Mouse (Mus musculus) cerebellum, adult 11-12 months (tissue): ENCODE measurements around the gene Fars2.
A peak's percentile ranks its signal among the peaks of the same experiment; 100 is the strongest.

Experiments
- DNase-seq: peaks from one replicate; pipeline ENCODE4 v3.0.0; 2022

The Fars2 gene

GRCm38 (mm10) chr13:36117143-36118014, at the start of gene Fars2, which contains the start of gene Lyrm4:
TSS of gene Fars2 (plus strand) at chr13:36117412.
TSS of gene Lyrm4 (minus strand) at chr13:36117526.
- DNase-seq: peak; percentile 96

GRCm38 (mm10) chr13:36074484-36074883, 42.7 kb upstream of the Fars2 start:
- no peak for DNase-seq

- DNase-seq: no peak
These were observed 35.6 kb upstream of the Fars2 start for GRCm38 (mm10) chr13:36081591-36081990.

- no peak for DNase-seq
These were observed 32.5 kb upstream of the Fars2 start for GRCm38 (mm10) chr13:36084701-36085100.

GRCm38 (mm10) chr13:36085971-36086370, 31.2 kb upstream of the Fars2 start:
- DNase-seq: no peak

GRCm38 (mm10) chr13:36086608-36087391, 30.4 kb upstream of the Fars2 start:
- DNase-seq: no peak

GRCm38 (mm10) chr13:36087427-36087826, 29.8 kb upstream of the Fars2 start:
- no peak for DNase-seq

- DNase-seq: no peak
These were observed 29.0 kb upstream of the Fars2 start for GRCm38 (mm10) chr13:36088168-36088567.

GRCm38 (mm10) chr13:36096684-36097383, 20.4 kb upstream of the Fars2 start:
- no peak for DNase-seq

GRCm38 (mm10) chr13:36105591-36105990, 11.6 kb upstream of the Fars2 start:
- peak; percentile 70 for DNase-seq

- no peak for DNase-seq
These were observed 8.7 kb upstream of the Fars2 start for GRCm38 (mm10) chr13:36108528-36108927.

GRCm38 (mm10) chr13:36111331-36111730, 5.9 kb upstream of the Fars2 start:
- no peak for DNase-seq

- DNase-seq: no peak
These were observed 4.0 kb upstream of the Fars2 start for GRCm38 (mm10) chr13:36113181-36113580.

GRCm38 (mm10) chr13:36116520-36117142, 581 bp upstream of the Fars2 start:
- peak; percentile 73 for DNase-seq

GRCm38 (mm10) chr13:36119684-36120083, 2.5 kb downstream of the Fars2 start:
- DNase-seq: no peak

GRCm38 (mm10) chr13:36120606-36121005, 3.4 kb downstream of the Fars2 start:
- DNase-seq: no peak

GRCm38 (mm10) chr13:36129360-36130054, 12.3 kb downstream of the Fars2 start:
- peak; percentile 28 for DNase-seq

- DNase-seq: no peak
These were observed 14.2 kb downstream of the Fars2 start for GRCm38 (mm10) chr13:36131401-36131800.

GRCm38 (mm10) chr13:36131992-36132649, 14.9 kb downstream of the Fars2 start:
- DNase-seq: no peak

GRCm38 (mm10) chr13:36139703-36140102, 22.5 kb downstream of the Fars2 start:
- DNase-seq: no peak

GRCm38 (mm10) chr13:36140247-36141016, 23.2 kb downstream of the Fars2 start:
- DNase-seq: no peak
